Mouse (Mus musculus): ENCODE measurements at regions not wholly inside any gene's neighbourhood (a gene's known extent, or its start where the extent isn't known, plus 50 kb on each side); places are given as distances from the start of the nearest gene placed in this dataset.

- TF ChIP-seq CTCF (IDR thresholded peaks at IDR 0.05; ENCODE audit: borderline replicate concordance, insufficient read depth, low read length) = no peak
- no peak for TF ChIP-seq POLR2A (IDR thresholded peaks at IDR 0.05; ENCODE audit: low read depth, low read length)
Observed at GRCm38 (mm10) chr16:80408621-80409020, 791.9 kb upstream of the Ncam2 start.
